Mouse (Mus musculus): Measurements from ENCODE around the gene Hdhd3. TPM values are rescaled to one million over a fixed set of nuclear protein-coding genes. Genes with fewer than 3 reads are reported as not detected.
A peak's percentile ranks its signal among the peaks of the same experiment; 100 is the strongest.

Gene Hdhd3
- polyA plus RNA-seq (2014; fragmentation: Nextera tagmentation; extraction: Ambion mirVana) = 7.5 and 11.4 TPM in 2 replicates

DNA sequence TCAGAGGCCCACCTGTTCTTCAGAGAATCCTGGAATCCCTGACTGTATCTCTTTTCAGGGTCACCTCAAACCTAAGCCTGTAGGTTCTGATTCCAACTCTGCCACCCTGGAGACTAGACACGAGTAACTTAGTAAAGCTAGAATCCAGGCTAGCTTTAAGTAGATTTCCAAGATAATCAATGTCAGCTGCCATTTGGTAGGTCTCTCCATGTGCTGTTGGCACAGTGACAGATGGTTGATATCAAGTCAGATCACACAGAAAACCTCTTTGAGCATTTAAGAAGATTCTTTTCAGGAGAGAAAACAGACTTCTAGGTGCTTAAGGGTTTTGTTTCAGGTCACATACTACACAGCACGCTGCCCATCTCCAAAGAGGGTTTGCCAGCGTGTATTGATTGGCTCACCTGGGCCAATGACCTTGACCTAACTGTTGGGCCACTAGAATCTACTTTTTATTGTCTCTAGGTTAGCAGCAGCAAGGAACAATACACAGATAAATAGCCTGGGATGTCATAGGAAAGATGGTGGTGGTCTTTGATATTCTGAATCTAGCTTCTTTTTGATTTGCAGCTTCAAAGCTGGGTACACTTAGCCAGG lies at the start of gene Hdhd3:
TSS of gene Hdhd3 (minus strand) at position 94 of the 597 bp plus-strand sequence.
- no peak for ATAC-seq (ENCODE audit: insufficient number of reproducible peaks, insufficient read depth, low FRiP score, low read depth)
- WGBS = 75% methylated on average over 3 of the region's 3 CpGs
- Histone ChIP-seq H3K27me3 (ENCODE audit: control insufficient read depth, insufficient read depth, low read length) (no peaks in the 10 kb centered on the region), H3K4me2 (ENCODE audit: low read length) (peak within 1 kb of the TSS; percentile 63), H3K4me3 (ENCODE audit: control insufficient read depth in 1 of 2, insufficient read depth in 1 of 2, low read depth in 1 of 2, low read length in 2 of 2) (peak within 1 kb of the TSS; percentile 68), H3K36me3 (ENCODE audit: control insufficient read depth, insufficient read depth, low read length) (peaks cover 27% of the 10 kb centered on the region), H3K27ac (replicated peaks in 1 of 2; ENCODE audit: control insufficient read depth in 1 of 2, insufficient read depth in 1 of 2, low read depth in 2 of 2, low read length in 2 of 2) (peak within 1 kb of the TSS; percentile 26 to 59; a peak in 3 of 4 replicates), H3K9me3 (ENCODE audit: control insufficient read depth, low read length) (no peaks in the 10 kb centered on the region), H3K4me1 (ENCODE audit: control insufficient read depth in 2 of 2, insufficient read depth in 2 of 2, low read length in 2 of 2) (peaks cover 2 to 4% of the 10 kb centered on the region in 2 experiments; a peak in 3 of 4 replicates), H3K9ac (ENCODE audit: low read length) (peak within 1 kb of the TSS; percentile 79)

GRCm38 (mm10) chr4:62551966-62552365 lies 48.7 kb upstream of the Hdhd3 start:
- Histone ChIP-seq H3K4me3 (ENCODE audit: control insufficient read depth in 1 of 2, insufficient read depth in 1 of 2, low read depth in 1 of 2, low read length in 2 of 2) (no peak overlapping the region), H3K27me3 (ENCODE audit: control insufficient read depth, insufficient read depth, low read length) (no peaks in the 10 kb centered on the region), H3K9me3 (ENCODE audit: control insufficient read depth, low read length) (no peaks in the 10 kb centered on the region), H3K36me3 (ENCODE audit: control insufficient read depth, insufficient read depth, low read length) (no peaks in the 10 kb centered on the region), H3K27ac (replicated peaks in 1 of 2; ENCODE audit: control insufficient read depth in 1 of 2, insufficient read depth in 1 of 2, low read depth in 2 of 2, low read length in 2 of 2) (no peak overlapping the region), H3K4me2 (ENCODE audit: low read length) (no peak overlapping the region), H3K4me1 (ENCODE audit: control insufficient read depth in 2 of 2, insufficient read depth in 2 of 2, low read length in 2 of 2) (no peaks in the 10 kb centered on the region), H3K9ac (ENCODE audit: low read length) (no peak overlapping the region)
- ATAC-seq (ENCODE audit: insufficient number of reproducible peaks, insufficient read depth, low FRiP score, low read depth) = no peak
- 77% methylated on average over 7 of the region's 7 CpGs for WGBS

GRCm38 (mm10) chr4:62544801-62545200 lies 41.5 kb upstream of the Hdhd3 start:
- H3K4me2 ChIP-seq (ENCODE audit: low read length) = no peak overlapping the region
- no peak for ATAC-seq (ENCODE audit: insufficient number of reproducible peaks, insufficient read depth, low FRiP score, low read depth)

DNA sequence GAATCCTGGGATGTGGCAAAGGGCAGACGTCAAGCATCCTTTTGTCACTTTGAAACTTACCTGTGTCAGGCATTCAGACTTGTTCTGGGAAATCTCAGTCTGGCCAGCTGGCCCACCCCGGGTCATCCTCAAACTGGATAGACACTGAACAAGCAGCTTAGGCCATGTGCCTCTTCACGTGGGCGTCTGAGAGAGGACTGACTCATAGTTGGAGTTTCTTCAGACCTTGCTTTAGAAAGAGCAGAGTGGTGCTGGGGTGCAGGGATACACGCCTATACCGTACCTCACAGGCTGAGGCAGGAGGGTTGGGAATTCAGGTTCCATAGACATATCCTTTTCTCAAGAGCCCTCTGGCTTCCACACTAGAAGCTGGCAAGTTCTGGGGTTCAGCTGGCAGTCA lies 40.5 kb upstream of the Hdhd3 start:
- no peak for ATAC-seq (ENCODE audit: insufficient number of reproducible peaks, insufficient read depth, low FRiP score, low read depth)
- Histone ChIP-seq H3K4me3 (ENCODE audit: control insufficient read depth in 1 of 2, insufficient read depth in 1 of 2, low read depth in 1 of 2, low read length in 2 of 2) (no peak overlapping the region), H3K36me3 (ENCODE audit: control insufficient read depth, insufficient read depth, low read length) (no peaks in the 10 kb centered on the region), H3K4me2 (ENCODE audit: low read length) (no peak overlapping the region), H3K9me3 (ENCODE audit: control insufficient read depth, low read length) (no peaks in the 10 kb centered on the region), H3K27ac (replicated peaks in 1 of 2; ENCODE audit: control insufficient read depth in 1 of 2, insufficient read depth in 1 of 2, low read depth in 2 of 2, low read length in 2 of 2) (no peak overlapping the region), H3K27me3 (ENCODE audit: control insufficient read depth, insufficient read depth, low read length) (no peaks in the 10 kb centered on the region), H3K9ac (ENCODE audit: low read length) (no peak overlapping the region), H3K4me1 (ENCODE audit: control insufficient read depth in 2 of 2, insufficient read depth in 2 of 2, low read length in 2 of 2) (no peaks in the 10 kb centered on the region)
- WGBS = 77% methylated on average over 6 of the region's 6 CpGs

More at GRCm38 (mm10) chr4:62544801-62545200, 41.5 kb upstream of the Hdhd3 start:
- no peaks in the 10 kb centered on the region for H3K27me3 ChIP-seq (ENCODE audit: control insufficient read depth, insufficient read depth, low read length)
- H3K27ac ChIP-seq (replicated peaks in 1 of 2; ENCODE audit: control insufficient read depth in 1 of 2, insufficient read depth in 1 of 2, low read depth in 2 of 2, low read length in 2 of 2) = no peak overlapping the region
- no peak overlapping the region for H3K4me3 ChIP-seq (ENCODE audit: control insufficient read depth in 1 of 2, insufficient read depth in 1 of 2, low read depth in 1 of 2, low read length in 2 of 2)
- H3K9me3 ChIP-seq (ENCODE audit: control insufficient read depth, low read length) = no peaks in the 10 kb centered on the region
- H3K4me1 ChIP-seq (ENCODE audit: control insufficient read depth in 2 of 2, insufficient read depth in 2 of 2, low read length in 2 of 2) = no peaks in the 10 kb centered on the region
- H3K36me3 ChIP-seq (ENCODE audit: control insufficient read depth, insufficient read depth, low read length) = no peaks in the 10 kb centered on the region
- no peak overlapping the region for H3K9ac ChIP-seq (ENCODE audit: low read length)

- Histone ChIP-seq H3K36me3 (ENCODE audit: control insufficient read depth, insufficient read depth, low read length) (no peaks in the 10 kb centered on the region), H3K4me3 (ENCODE audit: control insufficient read depth in 1 of 2, insufficient read depth in 1 of 2, low read depth in 1 of 2, low read length in 2 of 2) (no peak overlapping the region), H3K27ac (replicated peaks in 1 of 2; ENCODE audit: control insufficient read depth in 1 of 2, insufficient read depth in 1 of 2, low read depth in 2 of 2, low read length in 2 of 2) (no peak overlapping the region), H3K9ac (ENCODE audit: low read length) (no peak overlapping the region), H3K9me3 (ENCODE audit: control insufficient read depth, low read length) (no peaks in the 10 kb centered on the region), H3K4me1 (ENCODE audit: control insufficient read depth in 2 of 2, insufficient read depth in 2 of 2, low read length in 2 of 2) (no peaks in the 10 kb centered on the region), H3K27me3 (ENCODE audit: control insufficient read depth, insufficient read depth, low read length) (no peaks in the 10 kb centered on the region), H3K4me2 (ENCODE audit: low read length) (no peak overlapping the region)
- ATAC-seq (ENCODE audit: insufficient number of reproducible peaks, insufficient read depth, low FRiP score, low read depth) = no peak
- WGBS = 70% methylated on average over 3 of the region's 3 CpGs
Measured at GRCm38 (mm10) chr4:62541802-62542201, 38.5 kb upstream of the Hdhd3 start.

DNA sequence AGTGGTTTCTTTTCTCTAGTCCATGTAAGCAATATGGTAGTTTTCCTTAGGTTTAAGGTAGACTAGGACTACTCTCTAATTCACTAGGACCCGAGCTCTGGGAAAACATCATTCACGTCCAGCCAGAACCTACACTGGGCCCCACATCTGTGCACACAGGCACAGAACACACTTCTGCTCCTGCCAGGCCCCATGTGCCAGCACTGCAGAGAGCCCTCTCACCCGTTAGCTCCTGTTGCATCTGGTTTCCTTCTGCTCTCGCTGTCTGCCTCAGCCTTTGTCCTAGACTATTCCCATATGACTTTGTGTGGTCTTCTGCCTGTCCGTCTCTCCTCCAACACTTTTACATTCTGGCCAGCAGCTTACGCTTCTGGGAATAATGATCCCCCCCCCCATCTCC lies 30.5 kb upstream of the Hdhd3 start:
- Histone ChIP-seq H3K9me3 (ENCODE audit: control insufficient read depth, low read length) (0 out of 2 replicates have a peak, but pooled peaks cover 5% of the 10 kb centered on the region), H3K4me3 (ENCODE audit: control insufficient read depth in 1 of 2, insufficient read depth in 1 of 2, low read depth in 1 of 2, low read length in 2 of 2) (no peak overlapping the region), H3K9ac (ENCODE audit: low read length) (no peak overlapping the region), H3K27me3 (ENCODE audit: control insufficient read depth, insufficient read depth, low read length) (no peaks in the 10 kb centered on the region), H3K4me1 (ENCODE audit: control insufficient read depth in 2 of 2, insufficient read depth in 2 of 2, low read length in 2 of 2) (peaks cover 2 to 7% of the 10 kb centered on the region in 2 experiments; a peak in 3 of 4 replicates), H3K27ac (replicated peaks in 1 of 2; ENCODE audit: control insufficient read depth in 1 of 2, insufficient read depth in 1 of 2, low read depth in 2 of 2, low read length in 2 of 2) (no peak overlapping the region), H3K36me3 (ENCODE audit: control insufficient read depth, insufficient read depth, low read length) (no peaks in the 10 kb centered on the region), H3K4me2 (ENCODE audit: low read length) (no peak overlapping the region)
- WGBS = 57% methylated on average over 6 of the region's 6 CpGs
- ATAC-seq (ENCODE audit: insufficient number of reproducible peaks, insufficient read depth, low FRiP score, low read depth) = no peak

DNA sequence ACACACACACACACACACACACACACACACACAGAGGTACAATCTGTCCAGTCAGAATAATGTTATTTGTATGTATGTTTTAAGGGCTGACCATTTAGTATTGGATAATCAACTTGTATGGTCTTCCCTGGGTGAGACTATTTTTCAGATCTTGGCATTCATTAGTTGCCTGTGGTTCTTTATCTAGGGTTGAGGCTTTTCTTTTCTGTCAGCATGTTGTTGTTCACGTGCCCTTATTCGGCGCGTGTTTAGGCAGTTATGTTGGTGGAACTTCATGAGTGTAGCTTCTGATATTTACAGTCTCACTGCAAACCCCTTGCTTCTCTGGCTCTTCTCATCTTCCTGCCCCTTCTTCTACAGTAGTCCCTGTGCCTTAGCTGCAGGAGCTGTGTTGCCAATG lies 24.4 kb upstream of the Hdhd3 start:
- no peaks in the 10 kb centered on the region for H3K27me3 ChIP-seq (ENCODE audit: control insufficient read depth, insufficient read depth, low read length)
- H3K4me2 ChIP-seq (ENCODE audit: low read length) = no peak overlapping the region
- 79% methylated on average over 4 of the region's 4 CpGs for WGBS
- H3K9me3 ChIP-seq (ENCODE audit: control insufficient read depth, low read length) = no peaks in the 10 kb centered on the region
- H3K36me3 ChIP-seq (ENCODE audit: control insufficient read depth, insufficient read depth, low read length) = peaks cover 12% of the 10 kb centered on the region
- H3K4me3 ChIP-seq (ENCODE audit: control insufficient read depth in 1 of 2, insufficient read depth in 1 of 2, low read depth in 1 of 2, low read length in 2 of 2) = no peak overlapping the region
- no peak for ATAC-seq (ENCODE audit: insufficient number of reproducible peaks, insufficient read depth, low FRiP score, low read depth)
- no peak overlapping the region for H3K9ac ChIP-seq (ENCODE audit: low read length)
- H3K27ac ChIP-seq (replicated peaks in 1 of 2; ENCODE audit: control insufficient read depth in 1 of 2, insufficient read depth in 1 of 2, low read depth in 2 of 2, low read length in 2 of 2) = no peak overlapping the region
- H3K4me1 ChIP-seq (ENCODE audit: control insufficient read depth in 2 of 2, insufficient read depth in 2 of 2, low read length in 2 of 2) = peaks cover 5 to 14% of the 10 kb centered on the region in 2 experiments

DNA sequence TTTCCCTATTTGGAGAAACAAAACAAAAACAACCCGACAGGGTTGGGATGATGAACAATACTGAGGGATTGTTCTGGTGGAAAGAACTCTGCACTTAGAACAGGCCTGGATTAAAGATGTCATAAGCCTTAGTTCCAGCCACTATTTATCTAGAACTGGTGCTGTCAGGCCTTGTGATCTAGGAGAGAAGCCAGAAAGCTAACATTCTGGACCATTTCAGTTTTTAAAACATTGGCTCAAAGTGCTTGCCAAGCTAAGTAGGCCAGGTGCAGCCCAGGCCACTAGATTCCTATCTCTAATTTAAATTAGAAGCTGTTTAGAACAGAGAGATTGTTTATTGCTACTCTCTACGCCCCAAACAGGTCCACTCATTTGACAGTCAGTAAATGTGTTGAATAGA lies 23.0 kb upstream of the Hdhd3 start:
- ATAC-seq (ENCODE audit: insufficient number of reproducible peaks, insufficient read depth, low FRiP score, low read depth) = no peak
- 61% methylated on average over 2 of the region's 2 CpGs for WGBS
- Histone ChIP-seq H3K27me3 (ENCODE audit: control insufficient read depth, insufficient read depth, low read length) (no peaks in the 10 kb centered on the region), H3K36me3 (ENCODE audit: control insufficient read depth, insufficient read depth, low read length) (peaks cover 23% of the 10 kb centered on the region), H3K4me3 (ENCODE audit: control insufficient read depth in 1 of 2, insufficient read depth in 1 of 2, low read depth in 1 of 2, low read length in 2 of 2) (no peak overlapping the region), H3K9ac (ENCODE audit: low read length) (no peak overlapping the region), H3K4me1 (ENCODE audit: control insufficient read depth in 2 of 2, insufficient read depth in 2 of 2, low read length in 2 of 2) (peaks cover 5 to 14% of the 10 kb centered on the region in 2 experiments), H3K27ac (replicated peaks in 1 of 2; ENCODE audit: control insufficient read depth in 1 of 2, insufficient read depth in 1 of 2, low read depth in 2 of 2, low read length in 2 of 2) (no peak overlapping the region), H3K4me2 (ENCODE audit: low read length) (no peak overlapping the region), H3K9me3 (ENCODE audit: control insufficient read depth, low read length) (no peaks in the 10 kb centered on the region)

Measured in heart, embryonic 14.5 days (tissue).